Mouse (Mus musculus) olfactory bulb, adult 2 months (tissue): ENCODE measurements around the gene Pvalb. TPM values are rescaled to one million over a fixed set of nuclear protein-coding genes. Genes with fewer than 3 reads are reported as not detected.

Experiments
- H3K27ac ChIP-seq: fragments of 200-500 bp; 2 replicates; pipeline ENCODE4 v1.5.1; 2012; ENCODE audit warnings: low read depth, low read length; ENCODE audit not compliant: insufficient read depth
- H3K4me1 ChIP-seq: fragments of 200-500 bp; 2 replicates; pipeline ENCODE4 v1.6.1; 2012; ENCODE audit warnings: low read length; ENCODE audit not compliant: control insufficient read depth, insufficient read depth
- H3K4me3 ChIP-seq: fragments of 200-500 bp; 2 replicates; pipeline ENCODE4 v1.5.1; 2012; ENCODE audit warnings: mild to moderate bottlenecking, low read depth, low read length, moderate library complexity; ENCODE audit not compliant: insufficient read depth
- CTCF ChIP-seq: fragments of 200-500 bp; IDR thresholded peaks from 2 replicates; pipeline ENCODE4 v1.5.1; 2012; ENCODE audit warnings: low read depth, mild to moderate bottlenecking, low read length, moderate library complexity; ENCODE audit not compliant: insufficient read depth
- POLR2A ChIP-seq: fragments of 200-500 bp; IDR thresholded peaks from 2 replicates; pipeline ENCODE4 v1.6.1; 2012; ENCODE audit warnings: mild to moderate bottlenecking, low read depth, low read length, moderate library complexity; ENCODE audit not compliant: insufficient read depth
- WGBS: fragments of 180-500 bp; shearing (Covaris S2); methylation state at CpG from one replicate; pipeline ENCODE4 v1.1.7; 2018; 5-methylcytosine and 5-hydroxymethylcytosine counted together
- polyA plus RNA-seq: library from polyadenylated mRNA; stranded (reverse); fragments of >200 nt; gene quantifications from 2 replicates; pipeline ENCODE4 v1.2.4, GENCODE M21; 2012; ENCODE audit warnings: low replicate concordance; ENCODE audit not compliant: missing spikeins, insufficient read depth, insufficient read length

Gene Pvalb
- polyA plus RNA-seq, 1 experiment, result not detected

DNA sequence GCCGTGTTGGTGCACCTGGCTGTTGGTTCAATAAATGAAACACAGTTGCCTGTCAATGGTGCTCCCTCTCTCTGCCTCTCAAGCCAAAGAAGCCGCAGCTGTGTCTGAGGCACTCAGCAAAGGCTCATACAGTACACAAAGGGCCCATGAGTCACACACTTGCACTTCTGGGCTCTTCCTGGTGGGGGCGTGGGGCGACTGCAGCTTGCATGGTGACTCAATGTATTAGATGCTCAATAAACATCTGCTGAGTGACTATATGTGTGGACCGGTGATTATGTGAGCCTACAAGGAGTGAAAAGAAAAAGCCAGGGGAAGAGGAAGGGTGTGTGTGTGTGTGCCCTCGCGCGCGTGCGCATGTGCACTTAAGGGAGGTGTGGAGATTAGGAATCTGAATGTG, 34.5 kb downstream of the Pvalb start:
- H3K27ac ChIP-seq, result no peak overlapping the region
- TF ChIP-seq POLR2A (no peak), CTCF (no peak)
- no peak overlapping the region for H3K4me3 ChIP-seq
- H3K4me1 ChIP-seq, result peaks cover 31% of the 10 kb centered on the region
- 59% methylated on average over 10 of the region's 10 CpGs for WGBS

DNA sequence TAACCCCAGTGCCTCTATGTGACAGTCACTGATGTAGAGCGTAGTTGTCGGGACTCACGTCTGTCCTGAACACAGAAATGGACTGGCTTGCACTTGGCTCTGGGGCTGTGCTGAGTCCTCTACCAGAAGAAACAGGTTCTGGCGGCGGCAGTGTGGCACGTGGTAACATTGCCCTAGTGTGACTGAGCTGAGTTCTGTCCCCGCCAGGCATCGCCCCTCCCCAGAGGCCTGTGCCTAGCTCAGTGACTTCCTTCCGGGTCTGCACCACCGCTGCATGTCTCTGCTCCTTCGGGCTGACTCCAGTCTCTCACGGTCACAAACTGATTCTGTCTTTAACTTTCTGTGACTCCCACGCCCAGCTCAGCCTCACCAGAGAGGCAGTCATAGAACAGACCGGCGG, 35.5 kb downstream of the Pvalb start:
- TF ChIP-seq CTCF (no peak), POLR2A (no peak)

DNA sequence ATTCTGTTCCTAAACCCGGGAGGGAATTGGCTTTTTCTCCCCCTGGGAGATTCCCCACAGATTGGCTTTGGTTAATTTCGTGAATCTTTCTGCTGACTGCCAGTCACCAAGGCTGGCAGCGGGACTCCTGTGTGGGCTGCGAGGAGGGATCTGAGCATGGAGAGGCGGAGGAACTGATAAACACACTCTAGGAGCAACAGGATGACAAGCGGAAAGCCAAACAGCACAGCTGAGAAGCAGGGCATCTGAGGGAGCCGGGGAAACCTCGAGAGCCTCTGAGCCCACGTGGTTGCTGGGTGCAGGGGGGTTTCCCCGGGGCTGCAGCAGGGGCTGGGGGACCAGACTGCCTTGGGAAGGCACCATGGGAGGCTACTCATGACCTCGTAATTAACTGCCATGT, 36.6 kb downstream of the Pvalb start:
- H3K4me1 ChIP-seq, result peaks cover 40% of the 10 kb centered on the region
- WGBS, result 33% methylated on average over 11 of the region's 11 CpGs
- H3K27ac ChIP-seq, result no peak overlapping the region
- H3K4me3 ChIP-seq, result no peak overlapping the region
- TF ChIP-seq POLR2A (no peak), CTCF (no peak)

More for the DNA sequence above, 35.5 kb downstream of the Pvalb start:
- 87% methylated on average over 15 of the region's 15 CpGs for WGBS
- Histone ChIP-seq H3K4me3 (no peak overlapping the region), H3K4me1 (peaks cover 31% of the 10 kb centered on the region), H3K27ac (no peak overlapping the region)

DNA sequence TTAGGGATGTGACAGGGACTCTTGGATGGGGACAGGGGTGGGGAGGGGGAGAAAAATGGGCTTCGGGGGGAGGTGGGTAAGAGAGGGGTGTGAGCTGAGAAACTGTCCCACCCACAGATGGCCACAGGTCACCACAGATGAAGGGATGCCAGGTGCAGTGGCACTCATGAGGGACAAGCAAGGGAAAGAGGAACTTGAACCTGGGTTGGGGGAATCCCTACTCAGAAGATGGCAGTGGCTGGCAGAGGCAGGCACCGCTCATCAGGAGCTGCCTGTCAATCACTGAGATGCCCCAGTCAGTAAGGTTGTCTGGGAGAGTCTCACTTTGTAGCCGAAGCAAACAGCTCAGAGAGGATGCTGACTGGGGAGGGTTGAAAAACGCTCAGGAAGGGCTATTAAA, 40.9 kb downstream of the Pvalb start:
- H3K27ac ChIP-seq, result no peak overlapping the region

DNA sequence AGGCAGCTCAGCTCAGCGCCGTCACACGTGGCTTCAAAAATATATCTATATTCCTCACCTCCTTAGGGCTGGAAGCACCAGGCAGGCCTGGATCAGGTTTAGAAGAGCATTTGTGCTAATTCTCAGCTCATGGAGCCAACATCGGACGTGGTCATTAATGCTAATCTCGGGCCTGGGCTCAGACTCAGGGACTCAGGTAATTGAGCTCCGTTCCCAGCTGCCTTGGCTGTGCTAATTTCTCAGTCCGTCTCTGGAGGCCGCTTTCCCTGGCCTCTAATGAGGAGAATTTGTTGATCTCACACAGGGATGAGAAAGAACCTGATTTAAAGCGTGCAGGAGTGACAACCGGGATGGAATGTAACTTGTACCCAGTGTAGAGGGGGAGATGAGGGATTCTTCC, 41.7 kb downstream of the Pvalb start:
- Histone ChIP-seq H3K27ac (no peak overlapping the region), H3K4me3 (no peak overlapping the region), H3K4me1 (peaks cover 45% of the 10 kb centered on the region)
- TF ChIP-seq CTCF (no peak), POLR2A (no peak)
- 72% methylated on average over 11 of the region's 11 CpGs for WGBS

More for the DNA sequence above, 40.9 kb downstream of the Pvalb start:
- Histone ChIP-seq H3K4me1 (peaks cover 53% of the 10 kb centered on the region), H3K4me3 (no peak overlapping the region)
- TF ChIP-seq POLR2A, result no peak
- no peak for TF ChIP-seq CTCF
- 88% methylated on average over 4 of the region's 4 CpGs for WGBS

DNA sequence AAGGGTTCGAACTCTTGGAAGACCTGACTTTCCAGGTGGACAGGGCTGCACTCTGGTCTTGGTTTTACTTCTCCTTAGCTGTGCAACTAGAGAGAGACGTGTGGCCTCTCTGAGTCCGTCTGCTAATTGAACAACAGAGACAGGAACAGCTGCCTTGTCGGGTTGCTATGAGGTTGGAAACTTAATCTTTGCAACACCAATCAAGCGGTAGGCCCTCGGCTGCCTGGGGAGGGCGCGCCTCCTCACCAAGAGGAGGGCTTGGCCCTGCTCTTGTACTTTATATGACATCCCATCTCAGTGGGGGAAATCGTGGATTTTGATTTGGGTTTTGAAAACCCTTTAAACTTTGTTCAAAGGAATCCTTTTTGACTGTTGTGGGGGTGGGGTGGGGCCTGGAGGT, 44.3 kb downstream of the Pvalb start:
- 51% methylated on average over 9 of the region's 9 CpGs for WGBS
- no peak overlapping the region for H3K27ac ChIP-seq
- no peak for TF ChIP-seq POLR2A
- no peak for TF ChIP-seq CTCF
- no peak overlapping the region for H3K4me3 ChIP-seq
- peaks cover 43% of the 10 kb centered on the region for H3K4me1 ChIP-seq

DNA sequence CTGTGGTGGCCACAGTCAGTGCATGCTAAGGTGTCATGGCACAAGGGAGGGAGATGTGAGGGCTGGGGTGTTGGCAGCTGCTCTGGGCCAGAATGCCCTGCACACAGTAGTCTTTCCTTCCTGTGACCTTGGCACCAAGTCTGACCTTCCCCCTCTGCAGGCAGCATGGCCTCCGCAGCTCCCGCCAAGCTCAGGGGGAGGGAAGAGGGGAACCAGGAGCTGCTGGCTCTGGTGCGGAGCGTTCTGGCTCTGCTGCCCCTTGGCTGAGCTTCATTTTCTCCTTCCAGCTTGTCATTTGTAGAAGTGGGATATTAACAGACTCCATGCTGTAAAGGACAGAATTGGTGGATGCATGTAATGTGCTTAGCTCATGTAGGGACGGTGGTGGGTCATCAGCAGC, 47.9 kb downstream of the Pvalb start:
- TF ChIP-seq CTCF, result no peak
- no peak for TF ChIP-seq POLR2A
- H3K4me3 ChIP-seq, result no peak overlapping the region
- WGBS, result 79% methylated on average over 5 of the region's 5 CpGs

DNA sequence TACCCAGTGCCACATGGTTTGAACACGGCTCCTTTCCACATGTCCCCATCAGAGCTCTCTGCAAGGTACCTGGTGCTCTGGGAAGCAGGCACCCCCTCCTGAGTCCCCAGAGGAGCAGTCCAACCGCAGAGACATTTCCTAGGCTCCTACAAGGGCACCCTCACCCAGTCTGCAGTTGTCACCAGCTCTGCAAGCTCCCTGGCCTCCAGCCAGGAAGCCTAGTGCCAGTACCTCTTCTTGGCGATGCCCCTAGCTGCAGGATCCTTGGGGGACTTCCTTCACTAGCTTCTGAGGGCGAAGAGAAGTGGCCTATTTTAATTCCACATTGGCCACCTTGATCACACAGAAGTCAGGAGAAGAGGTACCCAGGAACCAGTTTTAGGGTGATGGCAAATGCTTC, 48.4 kb downstream of the Pvalb start:
- TF ChIP-seq CTCF (no peak), POLR2A (no peak)
- H3K27ac ChIP-seq, result no peak overlapping the region
- H3K4me1 ChIP-seq, result peaks cover 18% of the 10 kb centered on the region
- 52% methylated on average over 4 of the region's 4 CpGs for WGBS
- no peak overlapping the region for H3K4me3 ChIP-seq

More for the DNA sequence above, 47.9 kb downstream of the Pvalb start:
- H3K27ac ChIP-seq, result no peak overlapping the region
- H3K4me1 ChIP-seq, result peaks cover 23% of the 10 kb centered on the region

DNA sequence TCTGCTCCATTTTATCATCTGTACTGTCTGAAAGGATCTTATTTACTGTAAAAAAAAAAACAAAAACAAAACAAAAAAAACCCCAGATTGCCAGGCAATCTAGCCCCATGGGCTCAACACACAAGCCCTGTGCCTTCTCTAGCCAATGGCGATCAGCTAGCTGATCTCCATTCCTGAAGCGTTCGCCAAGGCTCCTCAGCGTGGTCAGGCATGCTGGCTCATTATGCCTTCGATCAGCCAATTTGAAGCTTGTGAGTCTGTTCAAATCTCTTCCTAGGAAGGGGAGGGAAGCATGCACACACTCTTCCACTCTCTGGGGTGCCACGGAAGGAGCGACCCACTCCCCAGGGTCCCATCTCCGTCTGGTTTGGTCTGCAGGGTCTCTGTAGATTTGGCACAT, 48.9 kb downstream of the Pvalb start:
- no peak overlapping the region for H3K27ac ChIP-seq
- H3K4me1 ChIP-seq, result peaks cover 13% of the 10 kb centered on the region
- H3K4me3 ChIP-seq, result no peak overlapping the region
- WGBS, result 71% methylated on average over 8 of the region's 8 CpGs
- TF ChIP-seq POLR2A, result no peak
- no peak for TF ChIP-seq CTCF

DNA sequence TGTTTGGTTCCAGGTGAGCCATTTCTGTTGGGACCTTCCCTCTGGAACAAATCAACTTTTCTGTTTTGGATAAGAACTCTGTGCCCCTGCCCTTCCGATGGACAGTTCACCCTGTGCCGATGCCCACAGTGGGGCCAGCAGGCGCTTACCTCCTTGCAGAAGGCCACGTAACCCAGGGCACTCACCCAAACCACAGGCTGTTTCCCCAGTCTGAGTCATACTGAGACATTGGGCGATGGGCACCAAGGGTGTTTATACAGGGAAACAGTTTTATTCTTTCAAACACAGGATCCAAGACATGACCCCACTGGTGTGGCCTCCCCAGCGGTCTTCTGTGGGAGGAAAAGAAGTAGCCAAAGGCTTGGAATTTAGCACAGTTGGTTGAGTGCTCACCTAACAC, 50.8 kb downstream of the Pvalb start:
- WGBS, result 96% methylated on average over 6 of the region's 6 CpGs
- Histone ChIP-seq H3K27ac (no peak overlapping the region), H3K4me3 (no peak overlapping the region), H3K4me1 (peaks cover 5% of the 10 kb centered on the region; the same call in 1 of the 2 replicates)
- TF ChIP-seq CTCF (no peak), POLR2A (no peak)
